Mouse (Mus musculus) bone marrow macrophage, adult 2 months (primary cell): Measurements from ENCODE around the gene Fars2.

Source experiments
- CTCF ChIP-seq: IDR thresholded peaks from 2 replicates; pipeline ENCODE4 v1.5.1; 2012; ENCODE audit warnings: low read depth, mild to moderate bottlenecking, low read length, moderate library complexity
- POLR2A ChIP-seq: IDR thresholded peaks from 2 replicates; pipeline ENCODE4 v1.6.1; 2012; ENCODE audit warnings: mild to moderate bottlenecking, low read depth, low read length, borderline replicate concordance

DNA sequence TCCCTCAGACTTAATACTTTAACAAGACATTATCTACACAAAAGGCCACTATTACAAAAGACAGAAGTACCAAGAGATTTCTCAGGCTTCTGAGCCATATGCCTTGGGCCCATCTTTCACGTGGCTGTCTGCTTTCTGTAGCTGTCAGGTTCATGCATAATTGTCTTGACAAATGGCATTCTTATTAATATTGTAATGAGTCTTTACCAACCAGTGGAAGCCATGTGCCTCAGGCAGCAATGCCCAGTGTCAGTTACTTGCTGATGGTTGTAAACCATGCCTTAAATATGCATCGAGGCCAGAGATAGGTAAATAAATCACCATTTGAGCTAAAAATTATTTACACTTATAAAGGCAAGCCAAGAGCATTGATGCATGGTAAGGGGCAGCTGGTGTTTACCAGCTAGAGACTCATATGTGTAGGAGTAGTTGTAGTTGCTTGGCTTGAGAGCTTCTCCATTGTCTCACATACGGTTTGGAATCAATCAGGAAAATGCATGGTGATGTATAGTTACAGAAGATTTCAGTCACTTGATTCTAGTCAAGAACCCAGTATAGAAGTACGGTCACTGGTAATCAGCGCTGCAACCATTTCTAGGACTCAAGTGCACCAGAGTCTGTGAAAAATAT, 76.4 kb downstream of the Fars2 start:
- TF ChIP-seq CTCF (no peak), POLR2A (no peak)
